Mouse (Mus musculus) spleen, postnatal 36 days (tissue): ENCODE measurements around the gene Tanc2.
A peak's percentile ranks its signal among the peaks of the same experiment; 100 is the strongest.

Experiments used
- DNase-seq, 2 experiments: peaks; one replicate each; pipeline ENCODE4 v3.0.0; 2022; ENCODE audit warnings: low spot score in 2 of 2, mixed read lengths in 1 of 2

The Tanc2 gene

GRCm38 (mm10) chr11:105922769-105923663 is 333.2 kb downstream of the Tanc2 start:
- no peak for DNase-seq

DNA sequence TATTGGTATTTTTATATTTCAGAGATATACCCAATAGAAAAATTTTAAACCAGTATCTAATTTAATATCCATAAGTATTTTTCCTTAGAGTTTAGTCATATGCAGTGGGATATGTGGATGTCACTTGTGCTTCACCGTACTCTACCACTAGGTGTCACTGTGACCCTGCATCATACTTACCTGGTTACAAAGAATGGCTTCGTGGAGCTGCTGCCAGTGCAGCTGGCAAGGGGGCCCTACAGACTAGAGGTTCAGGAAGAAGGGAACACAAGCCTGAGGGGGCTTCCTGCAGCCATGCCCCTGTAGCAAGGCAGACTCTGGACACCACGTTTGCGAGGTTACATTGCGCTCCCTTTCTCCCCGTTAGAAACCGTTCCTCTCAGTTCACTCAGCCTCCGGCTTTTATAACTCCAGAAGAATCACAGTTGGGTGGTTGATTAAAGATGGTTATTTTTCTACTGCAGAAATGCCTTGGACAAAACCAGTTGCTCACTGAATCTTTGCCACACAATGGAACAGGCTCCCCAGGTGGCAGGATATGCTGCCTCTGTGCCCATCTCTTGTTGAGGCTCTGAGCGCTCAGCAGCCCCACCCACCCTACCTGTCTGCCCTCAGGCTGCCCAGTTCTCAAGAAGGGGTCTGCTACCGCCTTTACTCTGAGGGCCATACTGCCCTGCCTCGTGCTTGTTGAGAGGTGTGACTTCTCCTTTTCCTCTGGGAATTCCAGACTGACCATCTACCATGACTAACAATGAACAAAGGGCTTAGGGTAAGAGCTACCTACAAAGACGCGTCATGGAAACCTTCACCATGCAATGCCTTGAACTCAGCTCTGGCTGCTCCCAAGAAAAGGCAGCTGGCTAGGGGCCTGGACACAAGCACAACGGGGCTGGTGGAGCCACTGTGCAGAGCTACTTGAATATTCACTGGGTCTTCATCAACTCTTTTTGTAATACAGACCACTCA is 337.6 kb downstream of the Tanc2 start:
- DNase-seq = peak; percentile 35 to 49

GRCm38 (mm10) chr11:105928171-105928570 is 338.4 kb downstream of the Tanc2 start:
- no peak for DNase-seq

DNA sequence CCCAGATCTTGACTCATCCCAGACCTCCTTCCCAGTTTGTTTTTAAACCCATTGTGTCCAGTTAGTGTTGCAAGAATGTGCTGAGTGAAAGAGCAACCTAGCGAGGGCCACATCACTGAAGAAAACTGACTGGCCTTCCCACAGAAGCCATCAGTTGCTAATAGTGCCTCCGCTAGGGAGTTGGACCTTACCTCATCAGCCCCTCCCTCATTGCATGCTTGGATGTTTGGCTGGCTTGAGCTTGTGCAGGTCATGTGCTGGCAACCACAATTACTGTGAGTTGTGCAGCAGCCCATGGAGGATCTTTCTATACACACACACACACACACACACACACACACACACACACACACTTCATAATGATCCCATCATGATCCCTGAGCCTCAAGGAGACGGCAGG is 341.6 kb downstream of the Tanc2 start:
- DNase-seq = no peak

DNA sequence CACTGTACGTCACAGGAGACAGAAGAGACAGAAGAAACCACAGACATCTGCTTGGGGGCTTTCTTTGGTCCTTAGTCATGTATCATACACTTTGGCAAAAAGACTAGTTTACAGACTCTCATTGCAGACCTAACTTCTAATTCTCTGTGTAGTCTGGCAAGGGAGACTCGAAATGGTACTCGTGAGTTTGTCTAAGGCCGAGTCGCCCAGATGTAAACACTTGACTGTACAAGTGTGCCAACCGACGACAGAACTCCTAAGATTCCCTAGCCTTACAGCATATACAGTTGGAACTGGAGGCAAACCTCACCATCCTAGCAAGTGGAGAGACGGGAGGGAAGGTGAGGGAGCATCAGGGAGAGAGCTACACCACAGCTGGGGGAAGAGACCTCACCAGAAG is 344.0 kb downstream of the Tanc2 start:
- DNase-seq = no peak

DNA sequence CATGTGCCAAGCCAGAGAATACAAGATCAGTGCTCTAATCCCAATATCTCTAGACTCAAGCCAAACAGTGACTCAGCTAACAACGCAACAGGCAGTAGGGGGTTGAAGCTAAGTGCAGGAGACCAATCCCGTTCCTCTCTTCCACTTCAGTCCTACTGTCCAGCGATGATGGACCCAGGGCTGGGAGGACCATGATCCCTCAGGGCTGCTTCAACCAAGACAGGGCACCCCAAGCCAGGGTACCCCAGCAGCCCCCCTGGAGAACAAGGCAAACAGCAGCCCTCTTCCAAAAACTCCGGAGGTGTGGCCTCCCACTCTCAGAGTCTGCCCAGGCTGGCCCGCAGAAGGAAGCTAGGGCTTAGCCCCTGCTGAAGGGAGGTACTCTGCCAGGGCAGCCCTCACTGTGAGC is 344.5 kb downstream of the Tanc2 start:
- no peak for DNase-seq

DNA sequence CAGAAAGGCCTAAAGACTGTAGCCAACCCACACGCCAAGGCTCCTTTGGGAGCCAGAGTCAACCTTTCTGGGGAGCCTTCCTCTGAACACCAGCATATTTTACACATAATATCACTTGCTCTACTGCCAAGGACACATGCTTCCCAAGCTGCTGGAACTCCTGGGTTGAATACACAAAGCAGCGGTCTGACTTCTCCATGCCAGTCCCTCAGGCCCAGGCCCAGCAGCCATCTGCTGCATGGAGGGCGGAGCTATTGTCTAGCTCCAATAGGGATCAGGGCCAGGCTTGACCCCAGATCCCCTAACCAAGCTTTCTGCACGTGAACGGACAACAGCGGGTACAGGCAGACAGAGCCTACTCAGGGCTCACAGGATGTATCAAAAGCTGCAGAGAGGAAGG is 345.0 kb downstream of the Tanc2 start:
- DNase-seq = no peak

- DNase-seq = no peak
These were observed 345.7 kb downstream of the Tanc2 start for GRCm38 (mm10) chr11:105935496-105935895.

GRCm38 (mm10) chr11:105936200-105936599 is 346.4 kb downstream of the Tanc2 start:
- no peak for DNase-seq

- DNase-seq = no peak
These were observed 347.2 kb downstream of the Tanc2 start for GRCm38 (mm10) chr11:105936974-105937373.

- no peak for DNase-seq
These were observed 349.0 kb downstream of the Tanc2 start for GRCm38 (mm10) chr11:105938771-105939170.

- no peak for DNase-seq
These were observed 352.2 kb downstream of the Tanc2 start for GRCm38 (mm10) chr11:105941973-105942372.

DNA sequence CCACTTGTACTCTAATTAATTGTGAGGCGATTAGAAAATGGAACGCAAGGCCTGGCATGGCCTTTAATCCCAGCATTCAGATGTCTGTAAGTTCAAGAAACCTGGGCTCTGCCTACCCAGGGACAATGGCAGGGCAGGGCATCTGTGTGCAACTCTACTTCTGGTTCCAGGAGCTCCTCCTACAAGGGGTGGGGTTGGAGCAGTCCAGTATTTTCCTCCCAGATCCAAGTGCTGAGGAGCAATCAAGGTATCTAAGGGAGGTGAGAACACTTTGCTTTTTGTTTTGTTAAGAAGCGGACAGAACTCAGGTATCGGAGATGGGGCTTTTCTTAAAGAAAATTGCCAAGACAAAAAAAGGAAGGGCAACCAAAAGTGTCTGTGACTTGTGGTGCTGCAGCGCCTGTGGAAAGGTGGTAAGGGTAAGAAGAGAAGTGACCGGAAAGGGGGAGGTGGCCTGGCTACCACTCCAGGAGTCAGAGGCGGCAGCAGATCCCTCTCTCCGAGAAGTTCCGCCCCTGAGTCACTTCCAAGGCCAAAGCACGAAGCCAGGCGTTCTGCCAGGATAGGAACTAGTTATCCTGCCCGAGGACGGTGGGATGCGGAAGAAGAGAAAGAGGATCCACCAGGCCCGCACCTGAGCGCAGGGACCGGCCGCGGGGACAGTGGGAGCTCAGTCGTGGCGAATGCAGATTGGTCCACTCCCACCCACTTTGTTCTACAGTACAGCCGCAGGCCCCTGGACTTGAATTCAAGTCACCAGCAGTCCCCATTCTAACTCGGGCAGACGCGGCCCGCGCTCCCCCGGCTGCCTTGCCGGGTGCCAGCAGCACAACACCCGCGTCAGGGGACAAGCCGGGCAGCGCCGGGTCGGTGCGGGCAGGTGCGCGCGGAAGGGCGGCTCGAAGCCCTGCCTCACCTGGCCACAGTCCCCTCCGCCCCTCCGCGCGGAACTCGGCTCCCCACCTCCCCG is 353.6 kb downstream of the Tanc2 start:
- DNase-seq = no peak

DNA sequence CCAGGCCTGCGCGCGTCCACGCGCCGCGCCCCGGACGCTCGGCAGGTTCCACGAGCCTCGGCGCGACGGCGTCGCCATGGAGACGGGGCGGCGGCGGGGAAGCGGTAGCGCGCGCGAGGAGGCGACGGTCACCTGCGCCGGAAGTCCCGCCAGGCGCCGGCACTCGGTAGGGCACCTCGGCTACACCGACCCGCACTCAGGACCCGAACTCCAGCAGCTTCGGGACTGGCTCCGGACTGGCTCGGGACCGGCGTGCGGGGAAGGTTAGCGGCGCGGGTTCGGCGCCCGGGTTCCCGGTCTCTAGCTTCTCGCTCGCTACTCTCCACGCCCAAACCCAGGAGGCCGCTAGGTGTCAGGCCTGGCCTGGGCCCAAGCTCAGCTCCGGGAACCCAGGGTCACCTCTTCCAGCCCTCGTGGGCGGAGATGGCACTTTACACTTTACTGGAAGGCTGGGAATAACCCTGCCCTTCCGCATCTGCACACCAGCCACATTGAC is 354.4 kb downstream of the Tanc2 start:
- peak; percentile 30 to 32 for DNase-seq

- no peak for DNase-seq
These were observed 355.2 kb downstream of the Tanc2 start for GRCm38 (mm10) chr11:105944770-105945672.

- DNase-seq = no peak
These were observed 356.9 kb downstream of the Tanc2 start for GRCm38 (mm10) chr11:105946694-105947154.

DNA sequence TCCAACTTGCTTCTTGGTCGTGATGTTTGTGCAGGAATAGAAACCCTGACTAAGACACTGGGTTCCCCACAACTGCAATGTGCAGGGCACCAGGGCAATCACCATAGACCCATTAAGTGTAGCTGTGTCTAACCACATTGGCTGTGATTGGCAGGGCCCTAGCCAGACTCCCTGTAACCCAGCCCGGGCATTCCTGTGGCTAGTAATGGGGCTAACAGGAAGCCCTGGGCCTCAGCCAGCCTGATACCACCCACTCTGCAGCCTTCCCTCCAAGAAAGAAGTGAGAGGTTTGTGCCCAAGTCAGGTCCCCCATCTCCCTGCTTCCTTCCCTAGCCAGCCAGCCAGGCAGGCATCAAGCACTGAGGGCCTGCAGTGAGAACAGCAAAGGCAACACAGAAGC is 358.5 kb downstream of the Tanc2 start:
- DNase-seq = no peak

- no peak for DNase-seq
These were observed 360.7 kb downstream of the Tanc2 start for GRCm38 (mm10) chr11:105950519-105950918.

DNA sequence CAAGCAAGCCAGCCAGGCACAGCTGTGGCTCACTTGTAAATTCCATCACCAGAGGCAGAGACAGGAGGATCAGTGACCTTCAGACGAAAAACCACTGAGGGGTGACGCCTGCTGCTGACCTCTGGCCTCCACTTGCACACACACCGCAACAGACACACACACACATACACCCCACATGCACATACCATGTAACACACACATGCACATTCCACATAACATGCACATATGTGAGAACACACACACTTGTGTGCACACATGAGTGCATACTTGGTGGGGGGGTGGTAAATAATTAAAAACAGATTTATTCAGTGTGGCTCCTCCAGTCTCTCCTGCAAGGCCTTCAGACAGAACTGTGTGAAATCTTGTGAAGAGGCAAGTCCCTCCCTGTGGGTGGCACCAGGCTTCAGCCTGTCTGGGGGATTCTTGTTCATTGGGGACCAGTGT is 361.8 kb downstream of the Tanc2 start:
- DNase-seq = no peak

- DNase-seq = no peak
These were observed 362.3 kb downstream of the Tanc2 start for GRCm38 (mm10) chr11:105952111-105952510.
